Mouse (Mus musculus): ENCODE measurements around the gene Ccl12. TPM values are rescaled to one million over a fixed set of nuclear protein-coding genes. Genes with fewer than 3 reads are reported as not detected.

The Ccl12 gene
- polyA plus RNA-seq, 1 experiment, result not detected

DNA sequence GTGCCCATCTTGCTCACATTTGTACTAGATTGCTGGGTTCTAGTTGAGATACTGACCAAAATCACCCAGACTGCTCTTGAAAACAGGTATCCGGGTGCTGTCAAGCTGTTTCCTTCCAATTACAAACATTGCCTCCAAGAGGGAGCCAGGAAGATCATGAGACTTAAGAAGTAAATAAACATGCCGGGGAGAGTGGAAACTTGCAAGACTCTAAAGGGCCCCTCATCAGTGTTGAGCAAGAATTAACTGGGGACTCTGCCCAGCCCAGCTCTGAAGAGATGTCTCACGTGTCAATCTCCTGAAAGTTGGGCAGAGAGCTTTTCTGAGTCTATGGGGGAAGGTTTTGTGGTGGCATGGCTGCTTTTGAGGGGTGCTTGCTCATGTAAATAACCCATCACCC lies 24.6 kb upstream of the Ccl12 start:
- H3K27me3 ChIP-seq (ENCODE audit: control insufficient read depth), result no peaks in the 10 kb centered on the region
- no peak overlapping the region for H3K4me3 ChIP-seq (replicated peaks)
- peaks cover 3% of the 10 kb centered on the region for H3K9me3 ChIP-seq (ENCODE audit: control insufficient read depth, low read length)
- H3K4me1 ChIP-seq (ENCODE audit: control insufficient read depth), result no peaks in the 10 kb centered on the region
- H3K36me3 ChIP-seq (ENCODE audit: control insufficient read depth), result no peaks in the 10 kb centered on the region
- TF ChIP-seq TAL1 (IDR thresholded peaks at IDR 0.05; ENCODE audit: low read length) (no peak), GATA1 (IDR thresholded peaks at IDR 0.05; ENCODE audit: low read length) (no peak)

DNA sequence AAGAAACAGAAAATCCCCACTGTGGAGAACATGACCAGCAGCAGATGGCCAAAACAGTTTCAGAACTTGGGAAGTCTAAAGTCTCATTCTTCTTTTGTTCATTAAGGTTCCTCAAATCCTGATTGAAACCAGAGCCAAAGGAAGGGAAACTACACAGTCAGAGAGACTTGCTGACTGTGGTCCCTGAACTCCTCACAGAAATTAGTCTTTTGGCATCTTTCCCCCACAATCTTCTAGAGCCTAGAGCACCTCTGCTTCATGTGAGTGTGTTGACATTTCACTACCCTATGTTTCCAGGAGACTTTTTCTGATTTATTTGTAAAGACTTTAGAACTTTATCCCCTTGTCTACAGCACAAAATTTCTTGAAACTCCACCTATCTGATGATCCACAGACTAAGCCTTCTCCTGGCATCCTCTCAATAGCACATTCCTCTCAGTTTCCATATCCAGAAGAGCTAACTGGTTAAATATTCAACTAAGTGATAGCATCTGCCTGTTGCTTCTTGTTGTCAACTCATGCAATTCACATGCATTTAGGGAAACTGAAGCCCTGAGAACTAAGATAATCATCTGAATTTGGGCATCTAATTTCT lies 23.4 kb upstream of the Ccl12 start:
- TF ChIP-seq TAL1 (IDR thresholded peaks at IDR 0.05; ENCODE audit: low read length), result no peak
- no peak for TF ChIP-seq GATA1 (IDR thresholded peaks at IDR 0.05; ENCODE audit: low read length)
- no peaks in the 10 kb centered on the region for H3K4me1 ChIP-seq (ENCODE audit: control insufficient read depth)
- no peaks in the 10 kb centered on the region for H3K27me3 ChIP-seq (ENCODE audit: control insufficient read depth)
- H3K9me3 ChIP-seq (ENCODE audit: control insufficient read depth, low read length), result peaks cover 3% of the 10 kb centered on the region
- H3K36me3 ChIP-seq (ENCODE audit: control insufficient read depth), result no peaks in the 10 kb centered on the region
- no peak overlapping the region for H3K4me3 ChIP-seq (replicated peaks)

DNA sequence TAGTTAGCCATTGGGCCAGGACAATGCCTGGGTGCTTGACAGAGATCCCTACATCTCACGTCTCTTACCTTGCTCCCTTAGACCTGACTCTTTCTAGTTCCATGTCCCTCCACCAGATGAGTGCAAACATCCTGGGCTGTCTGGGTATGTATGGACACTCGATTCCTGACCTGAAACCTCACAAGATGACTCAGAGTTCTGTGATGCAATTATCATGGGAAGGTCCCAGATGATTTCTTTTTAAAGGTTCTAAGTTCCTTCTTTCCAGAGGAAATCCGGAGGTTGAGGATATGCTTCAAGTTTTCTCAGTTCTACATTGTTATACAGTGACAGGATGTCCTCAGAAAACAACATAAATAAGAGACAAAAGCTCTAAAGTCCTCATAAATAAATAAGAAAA lies 20.8 kb upstream of the Ccl12 start:
- no peak for TF ChIP-seq TAL1 (IDR thresholded peaks at IDR 0.05; ENCODE audit: low read length)
- TF ChIP-seq GATA1 (IDR thresholded peaks at IDR 0.05; ENCODE audit: low read length), result no peak
- no peaks in the 10 kb centered on the region for H3K4me1 ChIP-seq (ENCODE audit: control insufficient read depth)
- H3K9me3 ChIP-seq (ENCODE audit: control insufficient read depth, low read length), result peaks cover 3% of the 10 kb centered on the region
- H3K36me3 ChIP-seq (ENCODE audit: control insufficient read depth), result no peaks in the 10 kb centered on the region
- no peak overlapping the region for H3K4me3 ChIP-seq (replicated peaks)
- no peaks in the 10 kb centered on the region for H3K27me3 ChIP-seq (ENCODE audit: control insufficient read depth)

DNA sequence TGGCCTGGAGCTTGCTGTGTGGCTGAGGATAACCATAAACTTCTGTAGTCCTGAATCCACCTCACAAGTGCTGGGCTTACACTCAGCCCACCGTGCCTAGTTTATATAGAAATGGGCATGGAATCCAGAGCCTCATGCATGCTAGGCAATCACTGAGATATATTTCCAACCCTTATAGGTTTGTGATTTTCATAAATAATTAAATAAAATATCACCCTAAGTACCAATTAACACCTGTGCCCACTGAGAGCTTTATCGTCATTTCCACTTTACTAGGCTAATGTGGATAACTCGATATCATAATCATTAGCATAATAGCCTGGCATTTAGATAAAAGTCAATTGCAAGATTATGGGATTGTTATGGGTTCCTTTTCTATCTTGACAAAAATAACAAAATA lies 17.3 kb upstream of the Ccl12 start:
- H3K9me3 ChIP-seq (ENCODE audit: control insufficient read depth, low read length), result no peaks in the 10 kb centered on the region
- no peaks in the 10 kb centered on the region for H3K27me3 ChIP-seq (ENCODE audit: control insufficient read depth)
- no peak overlapping the region for H3K4me3 ChIP-seq (replicated peaks)
- no peaks in the 10 kb centered on the region for H3K36me3 ChIP-seq (ENCODE audit: control insufficient read depth)
- H3K4me1 ChIP-seq (ENCODE audit: control insufficient read depth), result no peaks in the 10 kb centered on the region
- TF ChIP-seq TAL1 (IDR thresholded peaks at IDR 0.05; ENCODE audit: low read length) (no peak), GATA1 (IDR thresholded peaks at IDR 0.05; ENCODE audit: low read length) (no peak)

- TF ChIP-seq TAL1 (IDR thresholded peaks at IDR 0.05; ENCODE audit: low read length), result no peak
- TF ChIP-seq GATA1 (IDR thresholded peaks at IDR 0.05; ENCODE audit: low read length), result no peak
- no peak overlapping the region for H3K4me3 ChIP-seq (replicated peaks)
Observed at GRCm38 (mm10) chr11:82099511-82100323, 1.9 kb upstream of the Ccl12 start.

DNA sequence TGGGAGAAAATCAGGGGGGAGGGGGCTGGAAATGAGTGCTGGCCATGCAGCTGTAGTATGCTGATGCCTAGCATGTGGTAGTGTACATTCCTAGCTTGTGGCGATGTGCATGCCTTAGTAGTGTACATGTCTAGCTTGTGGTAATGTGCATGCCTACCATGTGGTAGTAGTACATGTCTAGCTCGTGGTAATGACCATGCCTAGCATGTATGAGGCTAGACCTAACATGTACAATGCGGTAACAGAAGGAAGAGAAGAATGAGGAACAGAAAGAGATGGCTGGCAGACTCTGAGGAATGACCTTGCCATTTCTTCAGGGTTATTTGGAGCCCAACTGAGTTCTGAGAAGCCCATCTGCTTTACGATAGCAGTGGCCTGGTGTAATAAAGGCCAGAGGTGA lies 558 bp upstream of the Ccl12 start:
- no peaks in the 10 kb centered on the region for H3K27me3 ChIP-seq (ENCODE audit: control insufficient read depth)
- no peaks in the 10 kb centered on the region for H3K36me3 ChIP-seq (ENCODE audit: control insufficient read depth)
- no peak overlapping the region for H3K4me3 ChIP-seq (replicated peaks)
- peaks cover 3% of the 10 kb centered on the region for H3K9me3 ChIP-seq (ENCODE audit: control insufficient read depth, low read length)
- no peaks in the 10 kb centered on the region for H3K4me1 ChIP-seq (ENCODE audit: control insufficient read depth)
- TF ChIP-seq GATA1 (IDR thresholded peaks at IDR 0.05; ENCODE audit: low read length) (no peak), TAL1 (IDR thresholded peaks at IDR 0.05; ENCODE audit: low read length) (no peak)

More at GRCm38 (mm10) chr11:82099511-82100323, 1.9 kb upstream of the Ccl12 start:
- H3K27me3 ChIP-seq (ENCODE audit: control insufficient read depth), result no peaks in the 10 kb centered on the region
- H3K4me1 ChIP-seq (ENCODE audit: control insufficient read depth), result no peaks in the 10 kb centered on the region
- H3K36me3 ChIP-seq (ENCODE audit: control insufficient read depth), result no peaks in the 10 kb centered on the region
- H3K9me3 ChIP-seq (ENCODE audit: control insufficient read depth, low read length), result no peaks in the 10 kb centered on the region

DNA sequence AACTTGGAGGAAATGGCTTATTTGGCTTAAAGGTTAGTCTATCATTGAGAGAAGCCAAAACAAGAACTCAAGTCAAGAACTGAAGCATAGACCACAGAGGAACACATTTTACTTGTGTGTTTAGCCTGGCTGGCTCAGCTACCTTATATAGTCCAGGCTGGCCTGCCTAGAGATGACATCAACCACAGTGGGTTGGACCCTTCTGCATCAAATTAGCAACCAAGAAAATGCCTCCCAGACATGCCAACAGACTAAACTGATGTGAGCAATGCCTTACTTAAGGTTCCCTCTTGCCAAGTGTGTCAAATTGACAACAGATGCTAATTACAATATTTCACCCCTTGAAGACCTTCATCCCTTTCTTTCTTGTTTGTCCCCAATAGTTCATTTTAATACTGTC lies 8.0 kb downstream of the Ccl12 start:
- Histone ChIP-seq H3K9me3 (ENCODE audit: control insufficient read depth, low read length) (peaks cover 3% of the 10 kb centered on the region), H3K36me3 (ENCODE audit: control insufficient read depth) (no peaks in the 10 kb centered on the region), H3K27me3 (ENCODE audit: control insufficient read depth) (no peaks in the 10 kb centered on the region), H3K4me1 (ENCODE audit: control insufficient read depth) (no peaks in the 10 kb centered on the region), H3K4me3 (replicated peaks) (no peak overlapping the region)
- no peak for TF ChIP-seq TAL1 (IDR thresholded peaks at IDR 0.05; ENCODE audit: low read length)
- no peak for TF ChIP-seq GATA1 (IDR thresholded peaks at IDR 0.05; ENCODE audit: low read length)

GRCm38 (mm10) chr11:82110372-82111248 lies 9.0 kb downstream of the Ccl12 start:
- TF ChIP-seq TAL1 (IDR thresholded peaks at IDR 0.05; ENCODE audit: low read length) (no peak), GATA1 (IDR thresholded peaks at IDR 0.05; ENCODE audit: low read length) (no peak)
- Histone ChIP-seq H3K9me3 (ENCODE audit: control insufficient read depth, low read length) (peaks cover 3% of the 10 kb centered on the region), H3K4me3 (replicated peaks) (no peak overlapping the region), H3K36me3 (ENCODE audit: control insufficient read depth) (no peaks in the 10 kb centered on the region), H3K4me1 (ENCODE audit: control insufficient read depth) (no peaks in the 10 kb centered on the region), H3K27me3 (ENCODE audit: control insufficient read depth) (no peaks in the 10 kb centered on the region)

- Histone ChIP-seq H3K27me3 (ENCODE audit: control insufficient read depth) (no peaks in the 10 kb centered on the region), H3K36me3 (ENCODE audit: control insufficient read depth) (no peaks in the 10 kb centered on the region), H3K4me1 (ENCODE audit: control insufficient read depth) (no peaks in the 10 kb centered on the region), H3K4me3 (replicated peaks) (no peak within 1 kb of the TSS), H3K9me3 (ENCODE audit: control insufficient read depth, low read length) (no peaks in the 10 kb centered on the region)
- TF ChIP-seq GATA1 (IDR thresholded peaks at IDR 0.05; ENCODE audit: low read length) (no peak), TAL1 (IDR thresholded peaks at IDR 0.05; ENCODE audit: low read length) (no peak)
Observed at GRCm38 (mm10) chr11:82114885-82115284, 13.2 kb downstream of the Ccl12 start, which contains the start of gene Ccl8. Ccl8 (plus strand) TSS chr11:82115185.

All from erythroblast, embryonic 14.5 days (primary cell).